Mouse (Mus musculus) NIH3T3 (cell line): ENCODE measurements at regions not wholly inside any gene's neighbourhood (a gene's known extent, or its start where the extent isn't known, plus 50 kb on each side); places are given as distances from the start of the nearest gene placed in this dataset.

Source experiments
- DNase-seq: peaks from one replicate; pipeline ENCODE4 v3.0.0-alpha.2; 2012; ENCODE audit warnings: low read depth

DNA sequence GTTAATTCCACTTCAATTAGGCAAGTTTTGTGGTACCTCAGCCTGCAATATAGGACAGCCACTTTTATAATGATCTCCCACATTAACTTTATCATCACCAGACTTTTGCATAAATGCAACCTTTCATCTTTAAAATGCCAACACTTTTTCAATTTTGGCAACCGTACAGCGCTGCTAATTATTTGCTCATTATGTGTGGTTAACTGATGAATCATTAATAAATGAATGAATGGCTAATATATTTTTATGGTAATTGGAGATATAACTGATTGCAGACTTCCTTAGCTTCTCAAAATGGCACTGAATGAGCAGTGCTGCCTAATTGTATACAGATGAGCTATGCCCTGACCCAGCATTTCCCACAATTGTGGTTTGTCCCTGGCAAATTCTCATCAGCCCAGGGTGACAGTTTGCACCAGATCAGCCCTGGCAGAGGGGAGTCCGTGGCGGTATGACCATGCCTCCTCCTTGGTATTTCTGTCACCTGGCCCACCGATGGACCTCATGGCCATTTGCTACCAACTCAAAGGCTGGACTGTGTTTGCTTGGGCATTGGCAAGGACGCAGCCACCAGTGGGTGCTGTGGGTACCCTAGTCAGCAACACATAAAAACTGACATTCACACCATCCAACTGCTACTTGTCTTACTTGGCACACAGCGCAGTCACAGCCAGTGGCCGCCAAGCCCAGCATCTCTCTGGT is 173.7 kb upstream of the Lmo4 start:
- DNase-seq: no peak

GRCm38 (mm10) chr3:144377626-144378523 is 172.9 kb upstream of the Lmo4 start:
- no peak for DNase-seq

DNA sequence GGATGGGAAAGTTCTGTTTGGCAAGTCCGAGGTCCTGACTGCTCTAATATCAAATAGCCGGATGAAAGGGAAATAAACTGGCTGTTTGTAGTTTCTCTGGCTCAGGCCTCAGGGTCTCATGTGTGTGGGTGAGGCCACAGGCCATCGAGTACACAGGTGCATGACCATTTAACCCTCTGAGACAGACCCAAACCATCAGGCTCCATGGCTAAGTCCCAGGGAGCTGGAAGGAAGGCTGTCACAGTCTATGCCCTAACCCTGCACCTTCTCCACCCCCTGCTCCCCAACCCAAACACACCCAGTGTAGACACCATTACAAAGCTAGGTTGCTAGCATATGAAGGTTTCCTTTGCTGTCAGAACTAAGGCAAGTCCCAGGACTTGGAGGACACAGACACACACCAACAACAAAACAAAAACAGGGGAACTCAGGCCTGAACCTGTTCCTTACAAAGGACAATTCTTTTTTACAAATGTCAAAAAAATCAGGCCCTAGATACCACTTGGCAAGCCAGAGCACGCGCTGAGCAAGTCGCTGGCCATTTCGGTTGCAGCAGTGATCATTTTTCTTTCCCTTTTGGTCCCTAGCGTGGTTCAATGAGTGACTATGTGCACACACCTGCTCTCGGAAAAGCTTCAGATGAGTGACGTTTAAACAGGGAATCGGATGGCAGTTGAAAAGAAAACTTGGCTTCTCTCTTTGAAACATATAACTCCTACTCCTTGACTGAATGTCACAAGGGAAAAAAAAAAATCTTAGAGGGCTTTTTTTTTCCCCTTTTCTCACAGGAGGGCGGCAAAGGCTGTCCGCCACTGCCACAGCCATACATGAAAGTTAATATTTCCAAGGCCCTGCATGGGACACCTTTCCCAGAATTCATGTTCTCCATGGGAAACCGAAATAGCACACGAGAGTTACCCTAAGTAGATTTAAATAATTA is 171.7 kb upstream of the Lmo4 start:
- DNase-seq: no peak

DNA sequence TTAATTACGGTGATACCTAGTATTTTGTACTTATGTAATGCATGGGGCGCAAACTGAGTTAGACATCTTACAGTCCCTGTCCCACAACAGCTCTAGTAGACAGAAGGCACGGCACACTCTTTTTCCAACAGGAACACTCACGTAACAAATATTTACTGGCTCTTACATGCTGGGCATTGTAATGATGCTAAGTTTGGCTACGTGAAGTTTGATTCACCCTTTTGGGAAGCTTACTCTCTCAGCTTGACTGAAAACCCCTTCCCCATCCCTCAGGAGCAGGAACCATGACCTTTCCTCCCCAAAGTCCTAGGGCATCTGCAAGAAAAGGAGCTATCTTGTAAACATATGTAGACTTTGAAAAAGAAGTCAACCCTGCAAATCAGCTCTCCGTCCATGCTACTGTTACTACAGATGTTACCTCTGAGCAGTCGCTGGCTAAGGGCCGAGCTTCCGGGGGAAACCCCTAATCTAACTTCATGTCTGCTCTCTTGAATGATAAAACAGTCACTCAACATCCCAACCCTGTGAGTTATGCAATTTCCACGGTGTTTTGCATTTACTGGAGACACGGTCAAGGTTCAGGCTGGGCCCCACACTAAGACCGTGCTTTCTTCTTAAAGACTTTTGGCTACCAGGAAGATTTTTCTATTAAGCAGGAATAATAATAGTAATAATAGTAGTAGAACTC is 170.8 kb upstream of the Lmo4 start:
- DNase-seq: no peak

DNA sequence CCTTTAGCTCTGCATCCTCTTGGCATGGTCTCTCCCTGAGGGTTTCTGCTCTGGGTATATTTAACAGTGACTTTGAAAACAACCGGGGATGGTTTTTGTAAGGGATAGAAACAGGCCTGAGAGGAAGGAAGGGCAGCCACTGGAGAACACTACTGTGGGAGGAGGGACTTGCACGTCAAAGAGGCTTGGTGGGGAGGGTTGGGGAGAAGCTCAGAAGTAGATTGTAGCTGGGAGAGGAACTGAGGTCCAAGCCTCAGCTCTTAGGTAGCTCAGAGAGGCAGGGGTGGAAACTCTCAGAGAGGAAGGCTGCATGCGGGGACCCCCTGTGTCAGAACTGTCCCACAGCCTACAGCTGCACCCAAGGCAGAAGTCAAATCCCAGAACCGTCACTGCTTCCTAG is 163.3 kb upstream of the Lmo4 start:
- no peak for DNase-seq

- DNase-seq: no peak
Measured at GRCm38 (mm10) chr3:144367766-144368116, 162.7 kb upstream of the Lmo4 start.

DNA sequence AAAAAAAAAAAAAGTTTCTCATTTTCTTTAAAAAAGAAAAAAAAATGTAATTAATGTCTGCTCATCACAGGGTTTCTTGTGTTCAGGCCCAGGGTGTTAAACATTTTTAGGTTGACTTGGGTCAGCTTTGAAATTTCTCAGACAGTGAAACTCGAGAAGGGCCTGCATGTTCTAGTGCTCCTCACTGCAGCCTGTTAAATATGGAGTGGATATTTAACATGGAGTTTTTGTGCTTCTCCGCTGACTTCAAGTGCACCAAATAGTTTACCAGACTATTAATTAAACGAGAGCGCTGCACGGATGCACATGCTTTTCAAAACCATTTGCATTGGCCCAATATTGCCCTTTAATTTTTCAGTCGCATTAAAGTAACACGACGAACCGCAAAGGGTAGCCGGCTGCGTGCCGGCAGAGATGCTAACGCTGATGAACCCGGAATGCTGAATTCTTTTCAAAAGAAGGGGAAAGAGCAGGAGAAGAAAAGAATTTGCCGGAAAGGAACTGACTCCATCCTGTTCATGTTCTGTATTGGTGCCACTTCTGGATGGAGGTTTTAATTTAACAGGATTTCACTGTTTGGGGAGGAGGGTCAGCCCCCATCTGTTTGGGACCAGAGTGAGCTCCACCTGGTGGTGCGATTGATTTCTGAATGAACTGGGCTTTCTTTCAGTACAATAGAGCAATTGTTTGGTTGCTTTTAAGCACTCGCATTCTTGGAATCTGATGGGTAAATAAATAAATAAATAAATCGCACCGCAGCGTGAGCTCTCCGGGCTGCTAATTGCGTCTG is 162.2 kb upstream of the Lmo4 start:
- DNase-seq: no peak

GRCm38 (mm10) chr3:144365894-144366293 is 160.9 kb upstream of the Lmo4 start:
- no peak for DNase-seq

DNA sequence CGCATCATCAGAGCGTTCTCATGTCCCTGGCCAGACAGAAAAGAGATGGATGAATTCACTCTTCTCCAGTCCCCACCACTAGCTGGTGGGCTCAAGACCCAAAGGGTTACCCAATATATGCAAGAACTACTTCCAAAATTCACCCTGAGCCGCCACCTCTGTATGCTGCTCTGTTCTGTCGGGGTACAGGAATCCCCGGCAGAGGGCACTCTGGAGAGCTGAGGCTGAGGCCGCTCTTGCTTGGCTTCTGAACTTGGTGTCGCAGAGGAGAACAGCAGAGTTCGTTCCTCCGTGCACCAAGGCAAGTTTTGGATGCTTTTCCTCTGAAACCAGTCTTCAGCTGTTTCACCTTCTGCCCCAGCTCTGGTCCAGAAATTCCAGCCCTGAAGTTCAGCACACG is 157.5 kb upstream of the Lmo4 start:
- DNase-seq: no peak

- peak; percentile 49 for DNase-seq
Measured at GRCm38 (mm10) chr3:144361203-144361978, 156.4 kb upstream of the Lmo4 start.

GRCm38 (mm10) chr3:144356948-144357295 is 151.9 kb upstream of the Lmo4 start:
- no peak for DNase-seq

GRCm38 (mm10) chr3:144356103-144356947 is 151.3 kb upstream of the Lmo4 start:
- no peak for DNase-seq

DNA sequence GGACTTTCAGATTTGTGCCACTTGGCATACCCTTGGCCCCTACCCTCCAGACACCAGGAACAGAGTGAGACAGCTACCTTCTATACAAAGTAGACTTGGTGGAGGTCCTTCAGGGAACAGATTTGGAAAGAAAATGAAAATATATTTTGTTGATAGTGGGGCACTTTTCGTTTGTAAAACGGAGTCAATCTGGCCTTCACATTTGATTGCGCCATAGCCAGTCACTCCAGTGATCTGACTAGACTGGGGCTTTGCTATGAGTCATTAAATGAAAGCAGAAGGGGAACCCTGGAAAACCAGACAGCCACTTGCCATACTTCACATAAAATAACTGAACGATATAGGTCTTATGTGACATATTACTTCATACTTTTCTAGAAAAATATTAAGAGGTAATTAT is 147.5 kb upstream of the Lmo4 start:
- DNase-seq: peak; percentile 63

GRCm38 (mm10) chr3:144348431-144348830 is 143.4 kb upstream of the Lmo4 start:
- no peak for DNase-seq

DNA sequence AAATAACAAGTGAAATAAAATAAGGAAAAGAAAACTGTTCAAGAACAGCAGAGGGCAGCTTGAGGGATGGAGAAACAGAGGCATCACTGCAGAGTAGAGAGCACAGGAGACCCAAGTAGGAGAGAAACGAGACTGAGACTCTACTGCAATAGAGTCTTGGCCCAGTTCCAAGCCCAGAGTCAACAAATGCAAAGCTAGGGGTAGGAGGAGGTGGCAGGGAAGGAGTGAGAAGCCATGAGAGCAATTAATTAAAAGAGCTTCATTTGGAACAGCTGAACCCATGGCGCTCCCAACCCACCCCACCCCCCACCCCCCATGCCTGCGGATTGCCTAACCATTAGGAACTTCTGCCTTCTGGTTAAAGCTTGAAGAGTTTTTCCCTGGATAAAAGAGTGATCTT is 130.2 kb upstream of the Lmo4 start:
- DNase-seq: no peak

GRCm38 (mm10) chr3:144334201-144334600 is 129.2 kb upstream of the Lmo4 start:
- DNase-seq: no peak

GRCm38 (mm10) chr3:144332353-144332752 is 127.3 kb upstream of the Lmo4 start:
- no peak for DNase-seq

DNA sequence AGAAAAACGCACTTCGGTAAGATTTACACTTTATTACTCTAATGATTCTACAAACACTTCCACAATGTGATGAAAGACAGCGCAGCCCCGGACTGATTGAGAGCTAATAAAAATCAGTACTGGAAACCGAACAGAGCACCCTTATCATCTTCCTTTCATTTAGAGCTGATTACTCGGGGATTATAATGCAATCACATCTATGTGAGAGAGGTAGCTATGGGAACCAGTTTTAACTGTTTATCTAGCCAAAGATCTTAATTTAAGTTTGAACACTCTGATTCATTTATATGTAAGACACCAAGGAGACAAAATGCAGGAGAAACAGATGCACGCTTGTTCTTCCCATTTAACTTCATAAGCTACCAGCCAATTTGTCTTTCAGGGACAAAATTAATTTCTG is 124.1 kb upstream of the Lmo4 start:
- DNase-seq: no peak

- DNase-seq: no peak
Measured at GRCm38 (mm10) chr3:144327235-144327760, 122.3 kb upstream of the Lmo4 start.
